Mouse (Mus musculus) neural tube, embryonic 11.5 days (tissue): ENCODE data around the gene Olfr630. TPM values are rescaled to one million over a fixed set of nuclear protein-coding genes. Genes with fewer than 3 reads are reported as not detected.
"Not testable (repeated sequence)": the region's sequence is repeated elsewhere in the genome, so short reads cannot be mapped to it uniquely, and the experiment has no call there.

ENCODE experiments used
- ATAC-seq: fragments of 200-750 bp; cut with Nextera tagmentation; 2 replicates; pipeline ENCODE4 v1.8.0; 2017; ENCODE audit warnings: moderate number of reproducible peaks, mild to moderate bottlenecking, moderate TSS enrichment, moderate library complexity; ENCODE audit not compliant: insufficient read depth, low FRiP score, low TSS enrichment
- DNase-seq: peaks from one replicate; pipeline ENCODE4 v3.0.0-alpha.2; 2015; ENCODE audit warnings: low spot score
- H3K27ac ChIP-seq: fragments of 300-500 bp; sonication (generic); 2 replicates; pipeline ENCODE4 v1.5.1; 2014; ENCODE audit warnings: low read depth, mild to moderate bottlenecking, low read length
- H3K27me3 ChIP-seq: fragments of 300-500 bp; sonication (generic); 2 replicates; pipeline ENCODE4 v1.6.1; 2014; ENCODE audit warnings: mild to moderate bottlenecking, low read length, mixed read lengths; ENCODE audit not compliant: control insufficient read depth, insufficient read depth
- H3K36me3 ChIP-seq: fragments of 300-500 bp; sonication (generic); 2 replicates; pipeline ENCODE4 v1.6.1; 2014; ENCODE audit warnings: mild to moderate bottlenecking, low read length, moderate library complexity, mixed read lengths; ENCODE audit not compliant: control insufficient read depth, insufficient read depth
- H3K4me1 ChIP-seq: fragments of 300-500 bp; sonication (generic); 2 replicates; pipeline ENCODE4 v1.6.1; 2014; ENCODE audit warnings: low read length, mixed read lengths; ENCODE audit not compliant: control insufficient read depth, insufficient read depth
- H3K4me2 ChIP-seq: fragments of 300-500 bp; sonication (generic); 2 replicates; pipeline ENCODE4 v1.6.1; 2014; ENCODE audit warnings: low read depth, mild to moderate bottlenecking, moderate library complexity
- H3K4me3 ChIP-seq: fragments of 300-500 bp; sonication (generic); 2 replicates; pipeline ENCODE4 v1.5.1; 2014; ENCODE audit warnings: low read depth, low read length
- H3K9ac ChIP-seq: fragments of 300-500 bp; sonication (generic); 2 replicates; pipeline ENCODE4 v1.6.1; 2014; ENCODE audit warnings: mild to moderate bottlenecking, low read length
- H3K9me3 ChIP-seq: fragments of 300-500 bp; sonication (generic); 2 replicates; pipeline ENCODE4 v1.6.1; 2016; ENCODE audit warnings: low read length; ENCODE audit not compliant: control insufficient read depth
- WGBS: fragments of 180-500 bp; shearing (Covaris S2); extraction: QIAGEN DNeasy Blood & Tissue Kit; methylation state at CpG from one replicate; pipeline ENCODE4 v1.1.7; 2014; 5-methylcytosine and 5-hydroxymethylcytosine counted together
- polyA plus RNA-seq: library from polyadenylated mRNA; unstranded; fragments of >200 nt; fragmentation: Nextera tagmentation; extraction: Ambion mirVana; gene quantifications from 2 replicates; pipeline ENCODE4 v1.2.1, GENCODE M21; 2014

Olfr630 gene
- polyA plus RNA-seq, result not detected in 2 replicates

DNA sequence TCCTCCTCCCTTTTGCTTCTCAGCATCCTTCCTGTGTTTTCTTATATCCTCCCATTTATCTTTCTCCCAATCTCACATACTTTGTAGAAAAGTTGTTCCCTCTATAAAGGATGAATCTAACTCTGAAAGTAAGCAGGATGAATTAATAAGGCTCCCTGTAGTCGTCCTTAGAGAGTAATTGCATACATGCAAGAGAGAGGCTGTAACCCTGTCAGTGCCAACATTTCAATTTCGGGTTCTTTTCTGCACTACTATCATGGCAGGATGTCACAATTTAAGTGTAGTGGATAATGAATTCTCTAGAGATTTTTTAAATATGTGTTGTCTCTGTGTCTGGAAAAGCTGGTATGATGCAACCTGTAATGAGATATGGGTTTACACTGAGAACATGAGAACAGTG lies at the start of gene Olfr630:
Olfr630 (minus strand) TSS at position 101 of the 400 bp plus-strand sequence.
- Histone ChIP-seq H3K4me3 (no peak within 1 kb of the TSS), H3K4me1 (no peaks in the 10 kb centered on the region), H3K9ac (no peak within 1 kb of the TSS), H3K9me3 (no peaks in the 10 kb centered on the region), H3K27ac (no peak within 1 kb of the TSS), H3K4me2 (no peak within 1 kb of the TSS), H3K27me3 (no peaks in the 10 kb centered on the region), H3K36me3 (no peaks in the 10 kb centered on the region)
- WGBS, result 53% methylated on average over 2 of the region's 2 CpGs
- no peak for ATAC-seq
- DNase-seq, result no peak

DNA sequence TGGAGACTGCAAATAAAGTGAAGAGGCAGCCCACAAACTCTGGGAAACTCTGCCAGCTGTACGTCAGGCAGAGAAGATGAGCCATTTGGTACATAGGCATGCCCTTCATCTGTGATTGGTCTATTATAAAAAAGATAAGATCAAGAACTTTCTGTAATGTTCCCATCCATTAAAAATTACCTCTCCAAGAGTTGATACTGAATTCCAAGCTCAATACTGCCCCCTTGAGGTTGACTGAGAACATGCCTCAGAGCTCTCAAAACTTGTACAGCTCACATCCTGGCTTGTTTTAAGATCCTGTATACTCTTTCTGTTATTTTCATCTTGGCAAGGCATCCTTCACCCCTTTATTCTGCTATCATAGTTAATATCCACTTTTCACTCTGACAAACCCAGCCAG lies 49.7 kb upstream of the Olfr630 start:
- no peaks in the 10 kb centered on the region for H3K9me3 ChIP-seq
- DNase-seq (no peak), ATAC-seq (no peak)
- no peaks in the 10 kb centered on the region for H3K27me3 ChIP-seq
- H3K27ac ChIP-seq, result no peak overlapping the region
- no peak overlapping the region for H3K9ac ChIP-seq
- no peaks in the 10 kb centered on the region for H3K36me3 ChIP-seq
- WGBS, result 82% methylated on average over 1 of the region's 1 CpGs
- H3K4me2 ChIP-seq, result no peak overlapping the region
- H3K4me1 ChIP-seq, result no peaks in the 10 kb centered on the region
- H3K4me3 ChIP-seq, result no peak overlapping the region

DNA sequence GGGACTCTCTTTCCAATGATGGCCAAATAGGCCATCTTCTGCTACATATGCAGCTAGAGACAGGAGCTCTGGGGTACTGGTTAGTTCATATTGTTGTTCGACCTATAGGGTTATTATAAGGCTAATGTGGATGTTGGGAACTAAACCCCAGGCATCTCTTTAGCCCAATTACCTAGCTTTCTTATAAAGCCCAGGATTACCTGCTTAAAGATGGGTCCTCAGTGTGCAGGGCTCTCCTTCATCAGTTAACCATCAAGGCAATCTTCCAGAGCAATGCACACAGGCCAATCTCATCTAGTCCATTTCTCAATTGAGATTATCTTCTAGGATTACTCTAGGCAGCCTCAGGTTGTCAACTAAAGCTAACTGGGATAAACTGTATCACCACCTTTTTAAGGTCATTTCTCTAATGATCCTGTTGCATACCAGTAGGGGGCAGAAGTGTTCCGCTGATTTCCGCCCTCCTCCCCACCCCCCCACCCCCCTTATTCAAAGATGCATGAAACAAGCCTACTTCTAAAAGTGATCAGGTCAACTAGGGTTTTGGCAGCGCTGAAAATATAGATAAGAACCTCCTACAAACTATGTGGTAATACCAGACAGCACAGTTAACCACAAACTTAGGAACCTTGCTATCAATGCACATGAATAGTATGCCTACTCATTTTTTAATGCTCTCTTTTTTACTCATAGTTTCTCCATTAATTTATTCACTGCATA lies 35.7 kb upstream of the Olfr630 start:
- Histone ChIP-seq H3K4me2 (no peak overlapping the region), H3K4me3 (no peak overlapping the region), H3K27me3 (no peaks in the 10 kb centered on the region), H3K27ac (no peak overlapping the region), H3K9ac (no peak overlapping the region), H3K36me3 (no peaks in the 10 kb centered on the region), H3K9me3 (no peaks in the 10 kb centered on the region), H3K4me1 (no peaks in the 10 kb centered on the region)
- 29% methylated on average over 4 of the region's 4 CpGs for WGBS
- DNase-seq (no peak), ATAC-seq (no peak)

DNA sequence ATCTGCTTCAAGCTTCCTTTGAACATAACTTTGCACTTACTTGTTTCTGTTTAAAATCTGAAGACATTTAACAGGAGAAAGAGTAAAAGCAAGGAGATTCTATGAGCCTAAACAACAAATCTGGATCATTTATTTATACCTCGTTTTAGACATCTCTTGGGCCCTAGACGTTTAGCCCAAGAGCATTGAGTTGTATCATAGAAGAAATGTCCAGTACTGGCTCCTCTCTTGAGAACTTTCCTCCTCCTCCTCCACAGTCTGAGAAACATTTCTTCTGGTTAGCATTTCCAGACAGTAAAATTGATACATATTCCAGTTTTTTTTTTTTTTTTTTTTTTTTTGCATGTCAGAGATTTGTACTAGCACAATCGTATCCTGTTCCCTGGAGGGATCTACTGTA lies 34.6 kb upstream of the Olfr630 start, which contains the start of gene Olfr67:
Olfr67 (minus strand) TSS at position 101 of the 400 bp plus-strand sequence.
- no peaks in the 10 kb centered on the region for H3K4me1 ChIP-seq
- H3K9me3 ChIP-seq, result no peaks in the 10 kb centered on the region
- no peaks in the 10 kb centered on the region for H3K36me3 ChIP-seq
- DNase-seq, result no peak
- no peak for ATAC-seq
- no peaks in the 10 kb centered on the region for H3K27me3 ChIP-seq
- H3K4me3 ChIP-seq, result no peak within 1 kb of the TSS
- no peak within 1 kb of the TSS for H3K27ac ChIP-seq
- no peak within 1 kb of the TSS for H3K4me2 ChIP-seq
- H3K9ac ChIP-seq, result no peak within 1 kb of the TSS
- WGBS, result 83% methylated on average over 3 of the region's 3 CpGs

DNA sequence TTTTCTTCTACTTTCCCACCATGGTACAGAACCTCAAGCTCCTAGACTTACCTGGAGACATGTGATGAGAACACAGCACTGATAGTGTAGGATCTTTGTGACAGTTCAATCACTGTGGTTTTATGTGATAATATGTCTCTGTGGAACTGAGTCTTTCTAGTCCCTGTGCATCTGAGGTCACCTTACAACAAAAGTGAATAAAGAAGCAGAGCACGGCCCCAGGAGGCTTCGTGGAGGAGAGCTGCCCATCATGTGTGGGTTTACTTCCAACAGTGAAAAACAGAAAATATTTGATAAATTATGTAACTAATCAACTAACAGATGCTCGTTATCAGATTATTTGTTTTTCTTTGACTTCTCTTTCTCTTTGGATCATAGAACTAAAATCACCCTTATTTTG lies 22.5 kb upstream of the Olfr630 start, which contains the start of gene Olfr68:
Olfr68 (minus strand) TSS at position 101 of the 400 bp plus-strand sequence.
- Histone ChIP-seq H3K9ac (no peak within 1 kb of the TSS), H3K4me3 (no peak within 1 kb of the TSS), H3K27me3 (no peaks in the 10 kb centered on the region), H3K36me3 (no peaks in the 10 kb centered on the region), H3K27ac (no peak within 1 kb of the TSS), H3K4me1 (no peaks in the 10 kb centered on the region), H3K4me2 (no peak within 1 kb of the TSS), H3K9me3 (no peaks in the 10 kb centered on the region)
- 76% methylated on average over 3 of the region's 3 CpGs for WGBS
- ATAC-seq (no peak), DNase-seq (no peak)

DNA sequence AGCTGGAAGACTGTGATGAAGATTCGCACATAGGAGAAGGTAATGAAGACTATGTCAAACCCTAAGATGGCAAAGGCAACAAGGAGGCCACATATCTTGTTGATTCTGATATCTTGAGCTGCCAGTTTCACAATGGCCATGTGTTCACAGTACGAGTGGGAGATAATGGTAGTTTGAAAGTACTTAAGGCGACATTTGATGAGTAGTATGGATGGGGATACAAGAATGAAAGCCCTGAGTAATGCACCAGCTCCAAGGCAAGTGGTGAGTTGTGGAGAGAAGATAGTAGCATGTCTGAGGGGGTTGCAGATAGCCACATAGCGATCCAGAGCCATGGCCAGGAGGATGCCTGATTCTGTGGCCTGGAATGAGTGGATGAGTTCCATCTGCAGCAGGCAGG lies 20.5 kb upstream of the Olfr630 start:
- H3K27me3 ChIP-seq, H3K4me2 ChIP-seq, H3K9ac ChIP-seq, H3K9me3 ChIP-seq, H3K36me3 ChIP-seq, DNase-seq, H3K4me3 ChIP-seq, H3K27ac ChIP-seq, H3K4me1 ChIP-seq, ATAC-seq: not testable (repeated sequence)
- WGBS, result 91% methylated on average over 2 of the region's 4 CpGs

DNA sequence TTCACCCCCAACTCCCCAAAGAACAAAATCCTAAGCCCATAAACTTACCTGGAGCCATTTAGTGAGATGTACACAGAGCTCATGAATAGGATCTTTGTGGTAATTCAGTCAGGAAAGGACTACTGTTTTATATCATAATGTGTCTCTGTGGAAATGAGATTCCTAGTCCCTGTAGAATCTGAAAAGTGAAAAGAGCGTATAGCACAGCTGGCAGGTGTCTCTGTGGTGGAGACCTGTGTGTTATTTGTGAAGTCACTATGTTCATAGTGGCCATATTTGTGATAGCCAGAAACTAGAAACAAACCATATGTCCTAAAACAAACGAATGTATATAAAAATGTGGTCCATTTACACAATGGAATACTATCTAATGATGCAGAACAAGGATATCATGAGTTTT lies 14.4 kb upstream of the Olfr630 start, which contains the start of gene Olfr69:
Olfr69 (minus strand) TSS at position 101 of the 400 bp plus-strand sequence.
- H3K9ac ChIP-seq, result no peak within 1 kb of the TSS
- WGBS, result 81% methylated on average over 2 of the region's 2 CpGs

DNA sequence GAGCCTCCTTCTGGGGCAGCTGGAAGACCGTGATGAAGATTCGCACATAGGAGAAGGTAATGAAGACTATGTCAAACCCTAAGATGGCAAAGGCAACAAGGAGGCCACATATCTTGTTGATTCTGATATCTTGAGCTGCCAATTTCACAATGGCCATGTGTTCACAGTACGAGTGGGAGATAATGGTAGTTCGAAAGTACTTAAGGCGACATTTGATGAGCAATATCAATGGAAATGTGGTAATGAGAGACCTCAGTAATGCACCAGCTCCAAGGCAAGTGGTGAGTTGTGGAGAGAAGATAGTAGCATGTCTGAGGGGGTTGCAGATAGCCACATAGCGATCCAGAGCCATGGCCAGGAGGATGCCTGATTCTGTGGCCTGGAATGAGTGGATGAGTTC lies 10.6 kb upstream of the Olfr630 start:
- not testable (repeated sequence) for ATAC-seq
- 91% methylated on average over 6 of the region's 6 CpGs for WGBS

More for the DNA sequence above, 14.4 kb upstream of the Olfr630 start, which contains the start of gene Olfr69:
- no peak for ATAC-seq
- Histone ChIP-seq H3K27me3 (no peaks in the 10 kb centered on the region), H3K9me3 (no peaks in the 10 kb centered on the region), H3K36me3 (no peaks in the 10 kb centered on the region), H3K4me1 (no peaks in the 10 kb centered on the region), H3K4me3 (no peak within 1 kb of the TSS), H3K27ac (no peak within 1 kb of the TSS), H3K4me2 (no peak within 1 kb of the TSS)
- no peak for DNase-seq

DNA sequence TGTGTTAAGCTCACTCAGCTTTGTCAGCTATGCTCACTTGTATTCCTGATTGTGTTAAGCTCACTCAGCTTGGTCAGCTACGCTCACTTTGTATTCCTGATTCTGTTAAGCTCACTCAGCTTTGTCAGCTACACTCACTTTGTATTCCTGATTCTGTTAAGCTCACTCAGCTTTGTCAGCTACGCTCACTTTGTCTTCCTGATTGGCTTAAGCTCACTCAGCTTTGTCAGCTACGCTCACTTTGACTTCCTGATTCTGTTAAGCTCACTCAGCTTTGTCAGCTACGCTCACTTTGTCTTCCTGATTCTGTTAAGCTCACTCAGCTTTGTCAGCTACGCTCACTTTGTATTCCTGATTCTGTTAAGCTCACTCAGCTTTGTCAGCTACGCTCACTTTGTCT lies 5.1 kb upstream of the Olfr630 start:
- not testable (repeated sequence) for H3K9me3 ChIP-seq, H3K27ac ChIP-seq, H3K9ac ChIP-seq, H3K36me3 ChIP-seq, H3K27me3 ChIP-seq, ATAC-seq, DNase-seq, H3K4me3 ChIP-seq, H3K4me2 ChIP-seq, H3K4me1 ChIP-seq
- WGBS, result 94% methylated on average over 6 of the region's 6 CpGs

More for the DNA sequence above, 10.6 kb upstream of the Olfr630 start:
- not testable (repeated sequence) for H3K4me2 ChIP-seq, H3K9me3 ChIP-seq, H3K27me3 ChIP-seq, DNase-seq, H3K9ac ChIP-seq, H3K4me1 ChIP-seq, H3K27ac ChIP-seq, H3K4me3 ChIP-seq, H3K36me3 ChIP-seq
